Mouse (Mus musculus): ENCODE data around the gene Focad. TPM values are rescaled to one million over a fixed set of nuclear protein-coding genes. Genes with fewer than 3 reads are reported as not detected.
A peak's percentile ranks its signal among the peaks of the same experiment; 100 is the strongest.

The Focad gene
- 10 to 100 TPM; 15.3 to 22.0 (median 18.6) TPM for total RNA-seq (2022)

DNA sequence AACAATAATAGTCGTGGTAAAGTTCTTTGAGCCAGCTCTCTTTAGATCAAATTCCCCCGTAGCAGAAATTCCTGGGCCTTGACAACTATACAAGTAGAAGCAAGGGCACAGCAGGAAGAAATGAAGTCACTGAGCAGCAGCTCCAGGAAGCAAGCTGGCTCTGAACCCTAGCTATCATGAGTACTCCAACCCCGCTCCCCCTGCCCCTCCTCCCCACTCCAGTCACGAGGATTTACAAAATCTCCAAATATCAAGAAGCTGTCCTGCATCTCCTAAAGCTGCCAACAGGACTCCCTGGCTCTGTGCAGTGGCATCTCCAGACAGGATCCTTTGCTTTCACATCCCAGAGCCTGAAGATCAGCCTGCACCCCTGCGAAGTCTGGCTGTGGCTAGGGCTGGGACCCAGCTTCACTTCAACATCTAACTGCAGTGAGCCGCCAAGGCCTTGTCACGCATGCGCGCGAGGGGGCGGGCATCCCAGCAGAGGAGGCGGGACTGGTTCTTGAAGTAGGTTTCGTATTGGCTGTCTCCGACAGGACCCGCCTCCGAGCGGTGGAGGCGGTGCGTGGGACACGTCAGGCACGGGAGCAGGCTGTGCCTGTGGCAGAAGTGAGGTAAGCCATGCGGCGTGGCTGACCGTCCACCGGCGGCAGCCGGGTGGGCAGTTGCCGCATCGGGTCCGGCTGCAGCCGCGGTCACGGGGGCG is at the start of gene Focad:
Gene Focad, plus strand, starts transcription at position 568 of the 706 bp plus-strand sequence.
- peak; percentile 99 for DNase-seq (ENCODE audit: low spot score)

- no peak for DNase-seq (ENCODE audit: low spot score)
These were observed 49.3 kb upstream of the Focad start for GRCm38 (mm10) chr4:88045151-88045550.

GRCm38 (mm10) chr4:88046280-88046679 is 48.1 kb upstream of the Focad start:
- DNase-seq (ENCODE audit: low spot score) = no peak

DNA sequence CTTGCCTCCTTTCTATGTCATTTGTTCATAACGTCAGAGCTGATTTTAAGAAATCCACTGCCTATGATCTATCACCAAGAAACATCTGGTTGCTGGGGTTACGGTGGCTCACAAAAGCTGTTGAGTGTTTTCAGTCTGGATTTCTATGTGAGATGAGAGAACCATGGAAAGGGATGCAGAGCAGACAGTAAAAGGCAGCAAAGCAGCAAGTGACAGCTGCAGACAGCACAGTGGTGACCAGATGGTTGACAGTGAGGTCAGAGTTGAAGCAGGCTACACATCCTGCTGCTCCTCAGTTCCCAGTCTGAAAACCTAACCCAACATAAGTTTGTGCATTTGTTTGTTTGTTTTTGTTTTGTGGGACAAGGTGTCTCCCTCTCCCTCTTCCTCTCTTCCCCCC is 19.0 kb upstream of the Focad start:
- no peak for DNase-seq (ENCODE audit: low spot score)

GRCm38 (mm10) chr4:88078983-88079382 is 15.4 kb upstream of the Focad start:
- no peak for DNase-seq (ENCODE audit: low spot score)

DNA sequence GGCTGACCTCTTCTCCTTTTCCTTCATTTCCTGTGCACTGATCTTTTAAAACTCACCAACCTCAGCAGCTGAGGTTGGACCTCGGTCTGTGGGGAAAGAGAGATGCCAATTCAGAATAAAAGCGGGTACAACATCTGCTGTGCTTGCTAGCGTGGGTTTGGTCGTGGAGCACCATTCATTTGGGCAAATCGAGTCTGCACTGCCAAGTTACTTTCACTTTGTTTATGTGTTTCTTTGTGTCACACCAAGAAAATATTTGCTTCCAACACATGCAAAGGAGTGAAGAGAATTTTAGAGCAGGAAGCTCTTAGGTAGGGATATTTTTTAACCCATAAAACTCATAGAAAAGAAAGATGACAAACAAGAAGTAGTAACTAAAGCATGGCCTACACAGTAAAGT is 13.0 kb upstream of the Focad start:
- no peak for DNase-seq (ENCODE audit: low spot score)

DNA sequence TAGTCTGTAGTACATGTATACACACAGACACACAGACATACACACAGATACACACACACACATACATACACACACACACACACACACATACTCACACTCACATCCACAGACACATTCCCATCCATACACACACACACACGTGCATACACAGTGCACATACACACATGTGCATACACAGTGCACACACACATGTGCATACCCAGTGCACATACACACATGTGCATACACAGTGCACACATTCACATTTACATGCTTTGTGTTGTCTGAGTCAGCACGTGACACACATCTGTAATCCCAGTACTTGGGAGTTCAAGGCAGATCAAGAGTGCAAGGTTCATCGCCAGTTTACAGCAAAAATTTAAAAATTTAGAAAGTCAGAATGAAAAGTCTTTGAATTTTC is 12.5 kb upstream of the Focad start:
- DNase-seq (ENCODE audit: low spot score) = no peak

GRCm38 (mm10) chr4:88082381-88082780 is 12.0 kb upstream of the Focad start:
- DNase-seq (ENCODE audit: low spot score) = no peak

DNA sequence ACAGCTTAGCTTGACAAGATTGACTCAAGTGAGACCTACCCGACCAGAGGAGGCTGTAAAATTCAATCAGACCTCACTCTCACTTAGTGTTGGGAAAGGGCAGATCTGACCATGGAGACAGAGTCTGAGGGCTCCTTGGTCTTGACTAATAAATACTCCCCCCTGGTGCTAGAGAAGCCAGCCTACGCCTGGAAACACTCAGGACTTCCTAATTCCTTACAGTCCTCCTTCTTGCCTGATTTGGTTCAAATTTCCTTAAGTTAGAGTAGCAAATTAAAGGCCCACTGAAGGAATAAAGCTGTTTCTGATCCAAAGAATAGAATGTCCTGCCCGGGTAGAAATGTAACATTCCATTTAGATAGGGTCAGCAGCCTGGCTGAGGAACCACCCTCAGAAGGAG is 10.6 kb upstream of the Focad start:
- no peak for DNase-seq (ENCODE audit: low spot score)

DNA sequence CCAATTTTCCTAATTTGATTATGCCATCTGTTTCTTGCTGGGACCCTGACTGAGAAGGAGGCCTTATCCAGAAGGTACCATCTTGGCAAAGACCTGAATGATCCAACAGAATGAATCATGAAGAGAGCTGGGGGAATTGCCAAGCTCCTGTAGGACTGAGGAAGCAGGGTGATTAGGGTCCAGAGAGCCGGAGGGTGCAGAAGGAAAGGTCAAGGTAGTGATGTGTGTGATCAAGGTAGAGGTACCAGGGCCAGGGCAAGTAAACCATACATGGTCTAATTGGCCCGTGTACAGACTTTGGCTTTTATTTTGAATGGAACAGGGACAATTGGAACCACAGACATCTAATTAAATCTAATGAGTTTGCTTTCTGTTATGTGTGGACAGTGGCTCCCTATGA is 4.1 kb upstream of the Focad start:
- no peak for DNase-seq (ENCODE audit: low spot score)

GRCm38 (mm10) chr4:88094768-88095420 is 465 bp downstream of the Focad start:
- DNase-seq (ENCODE audit: low spot score) = no peak

DNA sequence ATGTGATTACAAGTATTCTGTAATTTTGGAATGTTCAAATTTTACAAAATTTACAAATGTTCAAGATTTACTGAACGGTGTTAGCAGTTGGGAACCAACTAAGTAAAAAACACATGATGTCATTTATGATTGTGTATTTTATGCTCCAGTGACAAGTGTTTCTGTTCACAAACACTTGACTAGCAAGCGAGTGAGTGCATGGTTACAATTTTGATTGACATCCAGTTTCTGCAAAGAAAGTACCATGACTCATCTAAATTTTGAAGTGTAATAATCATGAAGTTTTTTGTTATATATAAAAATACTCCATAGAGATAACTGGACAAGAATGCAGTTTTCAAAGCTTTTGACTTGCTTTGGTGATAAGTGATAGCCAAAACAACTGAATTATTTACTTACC is 1.3 kb downstream of the Focad start:
- no peak for DNase-seq (ENCODE audit: low spot score)

DNA sequence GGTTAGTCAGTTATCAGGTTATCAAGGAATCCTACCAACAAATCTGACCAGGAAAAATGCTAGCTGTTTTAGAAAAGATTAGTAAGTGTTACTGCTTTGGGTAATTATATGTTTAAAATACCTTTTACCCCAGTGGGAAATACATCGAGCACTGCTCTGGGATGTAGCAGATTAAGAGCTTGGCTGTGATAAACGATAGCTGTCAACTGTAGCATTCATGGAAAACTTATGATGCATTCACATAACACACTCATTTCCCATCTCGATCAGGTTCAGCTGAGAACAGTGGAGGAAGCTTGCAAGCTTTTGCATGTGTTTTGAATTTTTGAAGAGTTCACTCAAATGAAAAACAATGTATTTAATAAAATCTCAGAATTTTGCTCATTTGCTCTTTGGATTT is 14.2 kb downstream of the Focad start:
- DNase-seq (ENCODE audit: low spot score) = no peak

GRCm38 (mm10) chr4:88117331-88117730 is 22.9 kb downstream of the Focad start:
- no peak for DNase-seq (ENCODE audit: low spot score)

DNA sequence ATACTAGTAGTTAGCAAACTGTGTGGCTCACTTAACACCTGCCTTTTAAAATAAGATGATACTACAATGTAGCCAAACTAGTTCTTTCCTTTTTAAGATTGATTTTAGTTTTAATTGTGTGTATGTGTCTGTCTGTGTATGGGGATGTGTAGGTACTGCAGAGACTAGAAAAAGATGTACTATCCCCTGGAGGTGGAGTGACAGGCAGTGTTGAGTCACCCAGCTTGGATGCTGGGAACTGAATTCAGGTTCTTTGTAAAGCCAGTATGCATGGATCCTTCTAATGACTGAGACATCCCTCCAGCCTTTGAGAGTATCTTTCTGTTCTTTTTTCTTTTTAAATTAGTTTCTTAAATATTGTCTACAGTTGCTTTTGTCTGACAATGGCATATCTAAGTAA is 23.5 kb downstream of the Focad start:
- no peak for DNase-seq (ENCODE audit: low spot score)

GRCm38 (mm10) chr4:88118750-88119395 is 24.4 kb downstream of the Focad start:
- no peak for DNase-seq (ENCODE audit: low spot score)

GRCm38 (mm10) chr4:88120091-88120490 is 25.7 kb downstream of the Focad start:
- no peak for DNase-seq (ENCODE audit: low spot score)

- no peak for DNase-seq (ENCODE audit: low spot score)
These were observed 28.0 kb downstream of the Focad start for GRCm38 (mm10) chr4:88122472-88122871.

DNA sequence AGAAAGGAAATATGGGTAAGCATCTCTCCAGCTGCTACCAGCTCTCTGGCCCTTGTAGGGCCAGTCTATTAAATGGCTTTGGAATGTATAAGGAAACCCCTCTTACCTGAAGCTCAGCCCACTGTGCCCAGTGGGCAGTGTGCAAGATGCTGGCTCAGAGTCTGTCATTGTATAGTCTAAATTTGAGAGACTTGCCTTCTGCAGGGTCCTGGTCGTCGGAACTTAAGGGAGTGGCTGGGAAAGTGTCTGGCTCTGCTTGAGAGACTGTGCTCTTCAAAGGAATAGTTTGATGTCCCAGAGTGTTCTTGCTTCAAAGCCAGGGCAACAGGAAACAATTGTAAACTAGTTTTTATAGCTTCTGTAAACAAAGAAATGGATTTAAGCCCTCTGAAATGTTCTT is 41.5 kb downstream of the Focad start:
- DNase-seq (ENCODE audit: low spot score) = no peak

GRCm38 (mm10) chr4:88136528-88136927 is 42.1 kb downstream of the Focad start:
- DNase-seq (ENCODE audit: low spot score) = no peak

- DNase-seq (ENCODE audit: low spot score) = no peak
These were observed 44.0 kb downstream of the Focad start for GRCm38 (mm10) chr4:88138366-88138917.

DNA sequence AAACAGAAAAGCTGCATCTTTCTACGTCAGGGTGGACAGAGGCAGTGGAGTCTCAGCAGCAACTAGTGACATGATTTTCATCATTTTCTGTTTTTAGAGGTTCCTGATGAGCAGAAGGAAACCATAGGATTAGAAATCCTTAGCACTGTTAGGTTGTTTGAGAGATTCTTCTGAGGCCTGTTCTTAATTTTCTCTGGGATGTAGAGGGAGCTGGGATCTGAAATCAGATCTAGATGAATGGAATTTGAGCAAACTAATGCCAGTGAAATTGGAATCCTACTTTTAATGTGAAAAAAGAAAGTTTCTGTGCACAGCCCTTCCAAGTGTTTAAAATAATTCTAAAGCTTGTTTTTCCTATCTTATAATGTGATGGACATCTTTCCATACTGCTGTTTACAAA is 55.0 kb downstream of the Focad start:
- DNase-seq (ENCODE audit: low spot score) = no peak
